Mouse (Mus musculus): Measurements from ENCODE around the gene Gm10696. TPM values are rescaled to one million over a fixed set of nuclear protein-coding genes. Genes with fewer than 3 reads are reported as not detected.

Gene Gm10696
- polyA plus RNA-seq (2012; rRNA removed), result not detected in 2 replicates

GRCm38 (mm10) chr3:94178093-94178492, at the start of gene Gm10696:
TSS of gene Gm10696 (minus strand) at chr3:94178193.

GRCm38 (mm10) chr3:94196414-94196813, 18.4 kb upstream of the Gm10696 start, which contains the start of gene Gm5286:
TSS of gene Gm5286 (plus strand) at chr3:94196714.

Other genes with a start within 250 kb of the Gm10696 start
- not detected in 2 replicates for gene Gm9117, start 234.7 kb downstream of the Gm10696 start, polyA plus RNA-seq (2012; rRNA removed)
- gene Tdpoz5, start 216.9 kb downstream of the Gm10696 start, polyA plus RNA-seq (2012; rRNA removed), result not detected in 2 replicates
- not detected in 2 replicates for gene Gm9125, start 123.3 kb downstream of the Gm10696 start, polyA plus RNA-seq (2012; rRNA removed)
- gene Gm10697, start 105.5 kb downstream of the Gm10696 start, polyA plus RNA-seq (2012; rRNA removed), result not detected in 2 replicates
- gene Gm5286, start 18.5 kb upstream of the Gm10696 start, polyA plus RNA-seq (2012; rRNA removed), result not detected in 2 replicates
- not detected in 2 replicates for gene Gm4778, start 85.8 kb upstream of the Gm10696 start, polyA plus RNA-seq (2012; rRNA removed)
- 3.6 and 6.6 TPM in 2 replicates for gene Them4, start 131.9 kb upstream of the Gm10696 start, polyA plus RNA-seq (2012; rRNA removed)
- 0.12 and 0.19 TPM in 2 replicates for gene Them5, start 163.9 kb upstream of the Gm10696 start, polyA plus RNA-seq (2012; rRNA removed)
- 0.28 and 0.48 TPM in 2 replicates for gene C2cd4d, start 184.2 kb upstream of the Gm10696 start, polyA plus RNA-seq (2012; rRNA removed)
- 0.36 and 0.53 TPM in 2 replicates for gene Rorc, start 194.6 kb upstream of the Gm10696 start, polyA plus RNA-seq (2012; rRNA removed)
- 0.25 and 0.41 TPM in 2 replicates for gene Lingo4, start 220.3 kb upstream of the Gm10696 start, polyA plus RNA-seq (2012; rRNA removed)
- gene Tdrkh, start 235.1 kb upstream of the Gm10696 start, polyA plus RNA-seq (2012; rRNA removed), result 14.2 and 25.3 TPM in 2 replicates

Data from central nervous system, embryonic 11.5 days (tissue).